In the genomic region with DNA sequence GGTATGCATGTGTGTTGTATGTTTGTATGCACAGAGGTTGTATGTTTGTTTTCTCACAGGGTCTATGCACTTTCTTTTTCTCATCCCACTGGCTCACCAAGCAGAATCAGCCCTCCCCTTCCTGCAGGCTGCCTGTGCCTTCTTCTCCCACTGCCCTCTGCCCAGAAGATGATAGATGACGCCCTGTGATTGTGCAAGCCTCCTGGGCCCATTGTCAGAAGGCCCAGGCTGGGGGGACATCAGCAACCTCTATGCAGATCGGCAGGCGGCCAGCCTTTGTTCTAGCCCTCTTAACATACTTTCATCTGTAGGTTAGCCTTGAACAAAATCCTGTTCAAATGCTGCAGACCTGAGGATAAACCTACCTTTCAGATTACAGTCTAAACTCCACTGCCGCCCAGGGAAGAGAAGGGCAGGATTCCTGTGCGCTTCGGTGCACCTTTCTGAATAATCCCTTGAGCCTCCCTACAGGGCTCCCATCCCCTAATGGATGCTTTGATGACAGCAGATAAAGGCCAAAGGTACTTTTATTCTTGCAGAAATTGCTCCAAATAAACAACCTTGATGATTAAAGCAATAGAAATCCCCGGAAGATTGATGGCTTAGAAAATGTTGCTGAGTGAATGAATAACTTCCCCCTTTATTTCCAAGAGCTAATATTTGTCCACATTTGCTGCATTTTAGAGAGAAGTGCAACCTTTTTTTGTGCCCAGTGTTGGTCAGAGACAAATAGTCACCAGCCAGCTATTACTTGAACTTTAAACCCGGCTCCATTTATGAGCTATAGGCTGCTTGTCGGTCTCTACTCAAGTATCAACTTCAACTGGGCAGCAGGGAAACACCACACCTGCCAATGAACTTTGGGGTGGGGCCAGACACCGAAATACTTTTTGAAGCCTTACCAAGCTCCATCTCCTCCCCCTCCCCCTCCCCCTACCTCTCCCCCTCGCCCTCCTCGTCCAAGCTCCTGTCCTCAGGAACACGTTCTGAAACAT, we compare ENCODE assay signal across 12 mouse cellular contexts.
DNase-seq lines count a peak whose midpoint lies in the region; ATAC-seq and TF ChIP-seq lines count a peak whose summit lies in the region.
"Had no signal": no experiment of that assay in that cellular context is flagged by ENCODE, and none has a peak within 500 bp of the region (broad histone marks: within the 10 kb centered on the region; RNA-seq: fewer than 3 reads in every experiment).

No protein-coding gene starts in this region.

- WGBS in lung, embryonic 14.5 days = 39% methylated on average over 13 of the region's 13 CpGs
- 54% methylated on average over 13 of the region's 13 CpGs for WGBS in embryonic facial prominence, embryonic 14.5 days

- H3K4me3 ChIP-seq in lung, embryonic 14.5 days (ENCODE audit: low read depth, low read length) = no peak overlapping the region
- no peak overlapping the region for H3K4me3 ChIP-seq in embryonic facial prominence, embryonic 14.5 days (ENCODE audit: low read depth, low read length)
- H3K4me3 ChIP-seq: embryonic facial prominence, embryonic 15.5 days; limb, embryonic 12.5 days had no signal

- H3K27me3 ChIP-seq in lung, embryonic 14.5 days (ENCODE audit: insufficient read depth, low read length) = no peaks in the 10 kb centered on the region
- no peaks in the 10 kb centered on the region for H3K27me3 ChIP-seq in embryonic facial prominence, embryonic 14.5 days (replicated peaks; ENCODE audit: control insufficient read depth, insufficient read depth, low read length)
- H3K27me3 ChIP-seq: embryonic facial prominence, embryonic 15.5 days; limb, embryonic 12.5 days had no signal

- peak; percentile 76 for ATAC-seq in lung, embryonic 14.5 days (ENCODE audit: insufficient read depth)
- ATAC-seq in embryonic facial prominence, embryonic 14.5 days (ENCODE audit: low read depth) = peak; percentile 9; the same call in 1 of the 2 replicates

- intact Hi-C loops in left cerebral cortex, postnatal 10 days (cut with DNase I) = no loop called here

- no peak overlapping the region for H3K4me2 ChIP-seq in lung, embryonic 14.5 days
- H3K4me2 ChIP-seq in embryonic facial prominence, embryonic 14.5 days (ENCODE audit: low read depth, low read length) = no peak overlapping the region
- H3K4me2 ChIP-seq: embryonic facial prominence, embryonic 15.5 days; limb, embryonic 12.5 days had no signal

- H3K9me3 ChIP-seq in lung, embryonic 14.5 days (ENCODE audit: low read depth, low read length) = no peaks in the 10 kb centered on the region
- H3K9me3 ChIP-seq in embryonic facial prominence, embryonic 14.5 days (ENCODE audit: control insufficient read depth, low read length) = no peaks in the 10 kb centered on the region
- H3K9me3 ChIP-seq: embryonic facial prominence, embryonic 15.5 days; limb, embryonic 12.5 days had no signal

- peak; percentile 47 for DNase-seq in lung, embryonic 14.5 days
- DNase-seq in lung, adult 18-20 months = no peak
- peak; percentile 40 to 53 for DNase-seq in adrenal gland, postnatal 36 days
- DNase-seq in embryonic facial prominence, embryonic 14.5 days (ENCODE audit: low spot score) = peak; percentile 23
- DNase-seq in retina, embryonic 14.5 days (ENCODE audit: low spot score) = peak; percentile 28
- no peak for DNase-seq in cerebellum, postnatal 10 days
- no peak for DNase-seq in left cerebral cortex, postnatal 10 days (ENCODE audit: extremely low spot score in 1 of 2, low spot score in 2 of 2)
- DNase-seq: gastrocnemius, postnatal 14 days; spleen, adult 18-20 months; thymus, postnatal 25 days had no signal

- no peak overlapping the region for H3K9ac ChIP-seq in lung, embryonic 14.5 days
- no peak overlapping the region for H3K9ac ChIP-seq in embryonic facial prominence, embryonic 14.5 days (ENCODE audit: low read depth, low read length)
- H3K9ac ChIP-seq: embryonic facial prominence, embryonic 15.5 days; limb, embryonic 12.5 days had no signal

- H3K36me3 ChIP-seq in lung, embryonic 14.5 days (ENCODE audit: insufficient read depth) = no peaks in the 10 kb centered on the region
- H3K36me3 ChIP-seq in embryonic facial prominence, embryonic 14.5 days (ENCODE audit: control insufficient read depth, insufficient read depth, low read length) = no peaks in the 10 kb centered on the region
- H3K36me3 ChIP-seq: embryonic facial prominence, embryonic 15.5 days; limb, embryonic 12.5 days had no signal

- H3K27ac ChIP-seq in lung, embryonic 14.5 days (ENCODE audit: low read depth) = peak overlapping the region; percentile 73
- no peak overlapping the region for H3K27ac ChIP-seq in embryonic facial prominence, embryonic 14.5 days (replicated peaks; ENCODE audit: low read depth, low read length)
- H3K27ac ChIP-seq: embryonic facial prominence, embryonic 15.5 days; limb, embryonic 12.5 days had no signal

- H3K4me1 ChIP-seq in lung, embryonic 14.5 days (ENCODE audit: insufficient read depth) = peaks cover 6% of the 10 kb centered on the region
- no peaks in the 10 kb centered on the region for H3K4me1 ChIP-seq in embryonic facial prominence, embryonic 14.5 days (ENCODE audit: control insufficient read depth, insufficient read depth, low read length)
- H3K4me1 ChIP-seq: embryonic facial prominence, embryonic 15.5 days; limb, embryonic 12.5 days had no signal

- TF ChIP-seq CTCF in lung, embryonic 14.5 days (IDR thresholded peaks at IDR 0.05; ENCODE audit: low read depth) = no peak

Comparison
In these comparisons a context has a peak if more than half of its experiments do, and no peak if none do; other contexts are left out.
1. DNase-seq: peak in lung, embryonic 14.5 days (single experiment), adrenal gland, postnatal 36 days (2 of 2), embryonic facial prominence, embryonic 14.5 days (single experiment) and retina, embryonic 14.5 days (single experiment); none in lung, adult 18-20 months (0 of 2), cerebellum, postnatal 10 days (0 of 2) and left cerebral cortex, postnatal 10 days (0 of 2).